ENCODE assay signal across 15 mouse cellular contexts in the genomic region with DNA sequence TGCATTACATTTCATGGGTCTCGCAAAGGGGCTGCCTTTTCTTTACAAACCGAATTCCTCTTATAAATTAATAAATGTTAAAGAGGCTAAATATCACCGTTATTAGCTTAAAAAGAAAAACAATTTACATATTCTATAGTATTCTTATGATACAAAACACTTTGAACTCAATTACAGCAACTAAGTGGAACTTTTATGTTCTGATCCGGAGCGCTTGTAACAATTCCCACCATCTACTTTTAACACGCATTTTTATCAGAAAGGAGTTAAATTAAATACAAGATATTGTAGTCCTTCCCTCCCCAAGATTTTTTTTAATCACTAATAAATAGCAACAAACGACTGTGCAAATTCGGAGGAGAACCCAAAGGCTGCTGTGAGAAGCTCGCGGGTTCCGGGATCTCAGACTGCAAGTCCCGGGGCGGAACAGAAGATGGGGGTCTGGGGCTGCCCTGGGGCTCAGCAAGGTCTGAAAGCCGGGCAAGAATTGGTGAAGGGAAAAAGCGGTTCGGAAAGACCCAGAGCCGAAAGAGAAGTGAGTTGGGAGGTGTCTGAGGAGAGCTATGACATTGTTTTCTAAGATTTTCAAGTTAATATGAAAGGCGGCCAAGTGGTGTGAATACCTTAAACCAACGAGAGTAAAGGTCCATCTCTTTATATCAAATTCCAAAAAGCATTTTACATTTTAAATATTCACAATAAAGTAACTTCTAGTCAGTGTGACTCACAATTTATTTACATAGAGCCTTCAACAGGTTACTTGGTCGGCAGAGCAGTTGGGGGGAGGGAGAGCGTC. TPM values are rescaled to one million over a fixed set of nuclear protein-coding genes. Genes with fewer than 3 reads are reported as not detected.
DNase-seq lines count a peak whose midpoint lies in the region; ATAC-seq lines count a peak whose summit lies in the region.
"Had no signal": no experiment of that assay in that cellular context is flagged by ENCODE, and none has a peak within 500 bp of the region (broad histone marks: within the 10 kb centered on the region; RNA-seq: fewer than 3 reads in every experiment).

No protein-coding gene starts in this region.

- H3K9me3 ChIP-seq in kidney, embryonic 16.5 days (ENCODE audit: low read length) = no peaks in the 10 kb centered on the region
- H3K9me3 ChIP-seq in hindbrain, embryonic 15.5 days = no peaks in the 10 kb centered on the region
- H3K9me3 ChIP-seq: embryonic facial prominence, embryonic 15.5 days; limb, embryonic 13.5 days had no signal

- 3% methylated on average over 21 of the region's 21 CpGs for WGBS in kidney, embryonic 16.5 days
- 7% methylated on average over 21 of the region's 21 CpGs for WGBS in hindbrain, embryonic 15.5 days

- H3K27ac ChIP-seq in kidney, embryonic 16.5 days (ENCODE audit: low read length) = no peak overlapping the region
- H3K27ac ChIP-seq in hindbrain, embryonic 15.5 days (replicated peaks) = no peak overlapping the region
- H3K27ac ChIP-seq: embryonic facial prominence, embryonic 15.5 days; gastrocnemius, adult 2 months; limb, embryonic 13.5 days had no signal

- ATAC-seq in kidney, embryonic 16.5 days (ENCODE audit: low FRiP score, low TSS enrichment) = no peak
- ATAC-seq in hindbrain, embryonic 15.5 days (ENCODE audit: low FRiP score, low read depth) = no peak

- peaks cover 13% of the 10 kb centered on the region for H3K4me1 ChIP-seq in kidney, embryonic 16.5 days (ENCODE audit: insufficient read depth, low read length)
- H3K4me1 ChIP-seq in hindbrain, embryonic 15.5 days (replicated peaks) = peaks cover 7% of the 10 kb centered on the region

- no peak overlapping the region for H3K9ac ChIP-seq in kidney, embryonic 16.5 days (replicated peaks; ENCODE audit: low read length)
- H3K9ac ChIP-seq in hindbrain, embryonic 15.5 days = no peak overlapping the region
- H3K9ac ChIP-seq: embryonic facial prominence, embryonic 15.5 days; limb, embryonic 13.5 days had no signal

- 0 out of 2 replicates have a peak overlapping the region, but pooled peaks have one; percentile 11 for H3K4me3 ChIP-seq in kidney, embryonic 16.5 days (ENCODE audit: low read length)
- H3K4me3 ChIP-seq in hindbrain, embryonic 15.5 days = no peak overlapping the region
- H3K4me3 ChIP-seq: embryonic facial prominence, embryonic 15.5 days; gastrocnemius, adult 2 months had no signal

- H3K27me3 ChIP-seq in kidney, embryonic 16.5 days (ENCODE audit: insufficient read depth, low read length) = peaks cover 82% of the 10 kb centered on the region
- peaks cover 80% of the 10 kb centered on the region for H3K27me3 ChIP-seq in hindbrain, embryonic 15.5 days

- H3K4me2 ChIP-seq in kidney, embryonic 16.5 days (replicated peaks; ENCODE audit: low read depth, low read length) = no peak overlapping the region
- peak overlapping the region; percentile 42 for H3K4me2 ChIP-seq in hindbrain, embryonic 15.5 days

- no peak for DNase-seq in kidney, adult 9 months
- peak; percentile 64 for DNase-seq in embryo, embryonic 11 days
- DNase-seq in retina, embryonic 14.5 days (ENCODE audit: low spot score) = peak; percentile 56
- DNase-seq in adrenal gland, postnatal 36 days = no peak
- no peak for DNase-seq in ovary, postnatal 14 days (ENCODE audit: low spot score)
- DNase-seq: cerebellum, adult 11 months; gastrocnemius, adult 2 months; heart, postnatal 36 days; lung, postnatal 36 days had no signal

- H3K36me3 ChIP-seq in kidney, embryonic 16.5 days (ENCODE audit: insufficient read depth, low read length) = no peaks in the 10 kb centered on the region
- no peaks in the 10 kb centered on the region for H3K36me3 ChIP-seq in hindbrain, embryonic 15.5 days
- H3K36me3 ChIP-seq: embryonic facial prominence, embryonic 15.5 days; G1E; limb, embryonic 13.5 days had no signal

RNA-seq across cellular contexts. Expression of a gene that starts 6.4 kb away (rescaled TPM):
- 0.62 and 0.71 TPM in 2 replicates for polyA plus RNA-seq in kidney, embryonic 16.5 days (2015; fragmentation: Nextera tagmentation; extraction: Ambion mirVana)
- polyA plus RNA-seq in hindbrain, embryonic 15.5 days (2015; fragmentation: Nextera tagmentation; extraction: Ambion mirVana) = 6.2 and 6.4 TPM in 2 replicates
- total RNA-seq in adrenal gland, postnatal 36 days (2021) = not detected
- total RNA-seq: adrenal gland, adult 18-20 months; gastrocnemius, adult 2 months had no signal
- polyA plus RNA-seq: embryonic facial prominence, embryonic 15.5 days; G1E had no signal

Comparison
In these comparisons a context has a peak if more than half of its experiments do, and no peak if none do; other contexts are left out.
1. DNase-seq: peak in embryo, embryonic 11 days (single experiment) and retina, embryonic 14.5 days (single experiment); none in kidney, adult 9 months (single experiment), adrenal gland, postnatal 36 days (0 of 2) and ovary, postnatal 14 days (single experiment).